ENCODE assay signal across 7 mouse cellular contexts in genomic region chr10:57631896-57632867, GRCm38 (mm10). TPM values are rescaled to one million over a fixed set of nuclear protein-coding genes. Genes with fewer than 3 reads are reported as not detected.
DNase-seq lines count a peak whose midpoint lies in the region; ATAC-seq and TF ChIP-seq lines count a peak whose summit lies in the region.

TSS of gene Pkib (plus strand) at chr10:57631981.

- H3K4me3 ChIP-seq in embryonic facial prominence, embryonic 11.5 days (ENCODE audit: low read depth, low read length), result peak within 1 kb of the TSS; percentile 32
- H3K4me3 ChIP-seq in heart, embryonic 12.5 days, result peak within 1 kb of the TSS; percentile 51
- H3K4me3 ChIP-seq in kidney, postnatal 0 days (replicated peaks; ENCODE audit: low read depth, low read length), result peak within 1 kb of the TSS; percentile 35
- H3K4me3 ChIP-seq in limb, embryonic 15.5 days, result peak within 1 kb of the TSS; percentile 35
- H3K4me3 ChIP-seq in midbrain, embryonic 14.5 days (replicated peaks; ENCODE audit: low read depth, low read length), result peak within 1 kb of the TSS; percentile 49

- no peaks in the 10 kb centered on the region for H3K4me1 ChIP-seq in embryonic facial prominence, embryonic 11.5 days (ENCODE audit: control insufficient read depth, insufficient read depth, low read length)
- H3K4me1 ChIP-seq in heart, embryonic 12.5 days (replicated peaks), result peaks cover 12% of the 10 kb centered on the region
- no peaks in the 10 kb centered on the region; the same call in 1 of the 2 replicates for H3K4me1 ChIP-seq in kidney, postnatal 0 days (replicated peaks; ENCODE audit: insufficient read depth, low read length)
- H3K4me1 ChIP-seq in limb, embryonic 15.5 days, result peaks cover 9% of the 10 kb centered on the region; the same call in 1 of the 2 replicates
- H3K4me1 ChIP-seq in midbrain, embryonic 14.5 days (ENCODE audit: control insufficient read depth, insufficient read depth, low read length), result peaks cover 7% of the 10 kb centered on the region

- 2% methylated on average over 41 of the region's 41 CpGs for WGBS in embryonic facial prominence, embryonic 11.5 days
- WGBS in heart, embryonic 12.5 days, result 3% methylated on average over 41 of the region's 41 CpGs
- WGBS in kidney, postnatal 0 days, result 2% methylated on average over 41 of the region's 41 CpGs
- 2% methylated on average over 41 of the region's 41 CpGs for WGBS in limb, embryonic 15.5 days
- 2% methylated on average over 41 of the region's 41 CpGs for WGBS in midbrain, embryonic 14.5 days

- H3K27ac ChIP-seq in embryonic facial prominence, embryonic 11.5 days (replicated peaks; ENCODE audit: low read depth, low read length), result no peak within 1 kb of the TSS
- no peak within 1 kb of the TSS for H3K27ac ChIP-seq in heart, embryonic 12.5 days (ENCODE audit: poor library complexity, severe bottlenecking)
- no peak within 1 kb of the TSS for H3K27ac ChIP-seq in kidney, postnatal 0 days
- no peak within 1 kb of the TSS for H3K27ac ChIP-seq in limb, embryonic 15.5 days
- H3K27ac ChIP-seq in midbrain, embryonic 14.5 days (replicated peaks; ENCODE audit: low read depth, low read length), result no peak within 1 kb of the TSS

- peaks cover 8% of the 10 kb centered on the region; the same call in 1 of the 2 replicates for H3K27me3 ChIP-seq in embryonic facial prominence, embryonic 11.5 days (ENCODE audit: control insufficient read depth, insufficient read depth, low read length)
- peaks cover 3% of the 10 kb centered on the region; the same call in 1 of the 2 replicates for H3K27me3 ChIP-seq in heart, embryonic 12.5 days (replicated peaks)
- H3K27me3 ChIP-seq in kidney, postnatal 0 days (ENCODE audit: insufficient read depth, low read length), result no peaks in the 10 kb centered on the region
- H3K27me3 ChIP-seq in limb, embryonic 15.5 days, result peaks cover 19% of the 10 kb centered on the region
- no peaks in the 10 kb centered on the region for H3K27me3 ChIP-seq in midbrain, embryonic 14.5 days (ENCODE audit: control insufficient read depth, insufficient read depth, low read length)

- no peaks in the 10 kb centered on the region for H3K36me3 ChIP-seq in embryonic facial prominence, embryonic 11.5 days (replicated peaks; ENCODE audit: control insufficient read depth, insufficient read depth, low read depth, low read length)
- no peaks in the 10 kb centered on the region for H3K36me3 ChIP-seq in heart, embryonic 12.5 days
- H3K36me3 ChIP-seq in kidney, postnatal 0 days (ENCODE audit: insufficient read depth, low read length), result no peaks in the 10 kb centered on the region
- H3K36me3 ChIP-seq in limb, embryonic 15.5 days, result no peaks in the 10 kb centered on the region
- no peaks in the 10 kb centered on the region for H3K36me3 ChIP-seq in midbrain, embryonic 14.5 days (ENCODE audit: control insufficient read depth, insufficient read depth, low read length)

- peak within 1 kb of the TSS; percentile 74 for H3K4me2 ChIP-seq in embryonic facial prominence, embryonic 11.5 days (ENCODE audit: low read depth, low read length)
- peak within 1 kb of the TSS; percentile 88 for H3K4me2 ChIP-seq in heart, embryonic 12.5 days
- peak within 1 kb of the TSS; percentile 69 for H3K4me2 ChIP-seq in kidney, postnatal 0 days (ENCODE audit: low read length)
- H3K4me2 ChIP-seq in limb, embryonic 15.5 days, result peak within 1 kb of the TSS; percentile 60
- H3K4me2 ChIP-seq in midbrain, embryonic 14.5 days (ENCODE audit: low read length), result peak within 1 kb of the TSS; percentile 95

- H3K9me3 ChIP-seq in embryonic facial prominence, embryonic 11.5 days (replicated peaks; ENCODE audit: control insufficient read depth, low read length), result no peaks in the 10 kb centered on the region
- H3K9me3 ChIP-seq in heart, embryonic 12.5 days (replicated peaks), result 0 out of 2 replicates have a peak, but pooled peaks cover 2% of the 10 kb centered on the region
- no peaks in the 10 kb centered on the region; the same call in 1 of the 2 replicates for H3K9me3 ChIP-seq in kidney, postnatal 0 days (replicated peaks; ENCODE audit: low read length)
- no peaks in the 10 kb centered on the region for H3K9me3 ChIP-seq in limb, embryonic 15.5 days
- H3K9me3 ChIP-seq in midbrain, embryonic 14.5 days (ENCODE audit: control insufficient read depth, low read length), result 0 out of 2 replicates have a peak, but pooled peaks cover 4% of the 10 kb centered on the region

- peak within 1 kb of the TSS; percentile 34; the same call in 1 of the 2 replicates for H3K9ac ChIP-seq in embryonic facial prominence, embryonic 11.5 days (replicated peaks; ENCODE audit: low read length)
- H3K9ac ChIP-seq in heart, embryonic 12.5 days, result peak within 1 kb of the TSS; percentile 51
- H3K9ac ChIP-seq in kidney, postnatal 0 days (ENCODE audit: low read depth, low read length), result no peak within 1 kb of the TSS
- no peak within 1 kb of the TSS; the same call in 1 of the 2 replicates for H3K9ac ChIP-seq in limb, embryonic 15.5 days
- H3K9ac ChIP-seq in midbrain, embryonic 14.5 days (replicated peaks; ENCODE audit: low read length), result peak within 1 kb of the TSS; percentile 57

- no peak for TF ChIP-seq CTCF in brain, embryonic 14.5 days (IDR thresholded peaks at IDR 0.05; ENCODE audit: borderline replicate concordance, extremely low read depth, insufficient read depth, insufficient read length)
- TF ChIP-seq CTCF in kidney, postnatal 0 days (IDR thresholded peaks at IDR 0.05; ENCODE audit: low read depth), result no peak

- no peak for TF ChIP-seq POLR2A in brain, embryonic 14.5 days (IDR thresholded peaks at IDR 0.05; ENCODE audit: borderline replicate concordance, extremely low read depth, insufficient read depth, insufficient read length, poor library complexity, severe bottlenecking)

- peak; percentile 95 for ATAC-seq in embryonic facial prominence, embryonic 11.5 days (replicated peaks; ENCODE audit: insufficient number of reproducible peaks, low FRiP score, low TSS enrichment, low read depth)
- peak; percentile 82 for ATAC-seq in heart, embryonic 12.5 days (ENCODE audit: insufficient number of reproducible peaks, low FRiP score)
- ATAC-seq in kidney, postnatal 0 days (replicated peaks; ENCODE audit: low FRiP score, low read depth), result peak; percentile 98
- peak; percentile 65; the same call in 1 of the 2 replicates for ATAC-seq in limb, embryonic 15.5 days (ENCODE audit: insufficient number of reproducible peaks, low FRiP score, low TSS enrichment, low read depth)
- ATAC-seq in midbrain, embryonic 14.5 days (ENCODE audit: low FRiP score, low TSS enrichment), result peak; percentile 88

- DNase-seq in brain, embryonic 14.5 days (ENCODE audit: low read depth), result peak; percentile 86
- DNase-seq in embryonic facial prominence, embryonic 11.5 days (ENCODE audit: low spot score), result peak; percentile 67
- peak; percentile 70 for DNase-seq in kidney, postnatal 0 days (ENCODE audit: low spot score)
- DNase-seq in midbrain, embryonic 14.5 days, result peak; percentile 81
- DNase-seq in spleen, postnatal 36 days (ENCODE audit: low spot score in 2 of 2), result peak; percentile 91 to 92

RNA-seq across cellular contexts. Expression of gene Pkib, which starts in this region (rescaled TPM):
- 1.0 and 1.2 TPM in 2 replicates for polyA plus RNA-seq in brain, embryonic 14.5 days (2012; rRNA removed)
- 1.8 and 2.3 TPM in 2 replicates for polyA plus RNA-seq in embryonic facial prominence, embryonic 11.5 days (2014; fragmentation: Nextera tagmentation; extraction: Ambion mirVana)
- 1.3 and 1.6 TPM in 2 replicates for polyA plus RNA-seq in heart, embryonic 12.5 days (2016; fragmentation: Nextera tagmentation; extraction: Ambion mirVana)
- polyA plus RNA-seq in kidney, postnatal 0 days (2015; fragmentation: Nextera tagmentation; extraction: Ambion mirVana), result 5.6 and 7.0 TPM in 2 replicates
- polyA plus RNA-seq in limb, embryonic 15.5 days (2015; fragmentation: Nextera tagmentation; extraction: Ambion mirVana), result 1.3 and 1.5 TPM in 2 replicates
- 2.9 and 3.6 TPM in 2 replicates for polyA plus RNA-seq in midbrain, embryonic 14.5 days (2014; fragmentation: Nextera tagmentation; extraction: Ambion mirVana)

Comparison
In these comparisons a context has a peak if more than half of its experiments do, and no peak if none do; other contexts are left out.
1. H3K9ac ChIP-seq: peak in embryonic facial prominence, embryonic 11.5 days (single experiment), heart, embryonic 12.5 days (single experiment) and midbrain, embryonic 14.5 days (single experiment); none in kidney, postnatal 0 days (single experiment) and limb, embryonic 15.5 days (single experiment).
2. Peak in every context shown above with its lines, with median percentiles within 50 percentile points of each other: DNase-seq, ATAC-seq, H3K4me2 ChIP-seq and H3K4me3 ChIP-seq.